Mouse (Mus musculus) spleen, adult 2 months (tissue): ENCODE measurements around the gene Grik4.

Experiments used
- CTCF ChIP-seq: fragments of 200-500 bp; IDR thresholded peaks from 2 replicates; pipeline ENCODE4 v1.5.1; 2011; ENCODE audit warnings: mild to moderate bottlenecking, inconsistent platforms; ENCODE audit not compliant: insufficient read depth, insufficient read length, insufficient replicate concordance; ENCODE audit errors: extremely low read depth
- POLR2A ChIP-seq: fragments of 200-500 bp; IDR thresholded peaks from 2 replicates; pipeline ENCODE4 v1.6.1; 2011; ENCODE audit warnings: low read depth, low read length, inconsistent platforms

DNA sequence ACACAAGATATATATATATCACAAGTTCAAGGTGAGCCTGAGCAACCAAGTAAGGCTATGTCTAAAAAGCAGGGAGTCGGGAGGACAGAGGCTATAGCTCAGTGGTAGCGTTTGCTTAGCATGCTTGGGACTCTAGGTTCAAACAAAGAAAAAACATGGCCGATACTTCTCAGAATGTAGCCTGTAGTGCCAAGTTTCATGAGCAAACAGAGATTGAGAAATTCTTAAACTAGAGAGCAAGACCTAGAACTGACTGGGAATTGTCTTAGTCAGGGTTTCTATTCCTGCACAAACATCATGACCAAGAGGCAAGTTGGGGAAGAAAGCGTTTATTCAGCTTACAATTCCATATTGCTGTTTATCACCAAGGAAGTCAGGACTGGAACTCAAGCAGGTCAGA, 468.1 kb downstream of the Grik4 start:
- TF ChIP-seq CTCF: no peak
- no peak for TF ChIP-seq POLR2A
